8 mouse cellular contexts compared by ENCODE assay signal in genomic region chr12:72762502-72762901, GRCm38 (mm10). TPM values are rescaled to one million over a fixed set of nuclear protein-coding genes. Genes with fewer than 3 reads are reported as not detected.
DNase-seq lines count a peak whose midpoint lies in the region; ATAC-seq and TF ChIP-seq lines count a peak whose summit lies in the region.

No protein-coding gene starts in this region.

- H3K36me3 ChIP-seq in kidney, embryonic 16.5 days (ENCODE audit: insufficient read depth, low read length) = no peaks in the 10 kb centered on the region
- H3K36me3 ChIP-seq in intestine, embryonic 14.5 days (ENCODE audit: control insufficient read depth, insufficient read depth, low read length) = no peaks in the 10 kb centered on the region
- H3K36me3 ChIP-seq in midbrain, postnatal 0 days (ENCODE audit: insufficient read depth, low read length) = no peaks in the 10 kb centered on the region

- ATAC-seq in kidney, embryonic 16.5 days (ENCODE audit: low FRiP score, low TSS enrichment) = no peak
- no peak for ATAC-seq in intestine, embryonic 14.5 days (replicated peaks; ENCODE audit: low FRiP score, low TSS enrichment, low read depth)
- ATAC-seq in midbrain, postnatal 0 days (ENCODE audit: low FRiP score) = no peak

- DNase-seq in kidney, adult 9 months = no peak
- peak; percentile 44 for DNase-seq in c-Kit-positive CD71-positive TER-119-positive erythroid progenitor cells, embryonic 14.5 days (ENCODE audit: low spot score)
- DNase-seq in intestine, embryonic 14.5 days (ENCODE audit: low spot score) = no peak
- DNase-seq in midbrain, postnatal 0 days (ENCODE audit: low spot score) = no peak
- no peak for DNase-seq in right cerebral cortex, postnatal 25 days
- DNase-seq in urinary bladder, postnatal 10 days (ENCODE audit: low spot score) = no peak
- DNase-seq in gastrocnemius, postnatal 14 days = no peak

- intact Hi-C loops in gastrocnemius, postnatal 14 days (cut with DNase I; ENCODE audit: low total_unique reads) = no loop called here

- WGBS in kidney, embryonic 16.5 days = 33% methylated on average over 1 of the region's 1 CpGs
- WGBS in intestine, embryonic 14.5 days = 9% methylated on average over 1 of the region's 1 CpGs
- 53% methylated on average over 1 of the region's 1 CpGs for WGBS in midbrain, postnatal 0 days

- H3K4me2 ChIP-seq in kidney, embryonic 16.5 days (replicated peaks; ENCODE audit: low read depth, low read length) = peak overlapping the region; percentile 85
- peak overlapping the region; percentile 86 for H3K4me2 ChIP-seq in intestine, embryonic 14.5 days (ENCODE audit: low read length)
- peak overlapping the region; percentile 57 for H3K4me2 ChIP-seq in midbrain, postnatal 0 days (ENCODE audit: low read depth, low read length, poor library complexity, severe bottlenecking)

- H3K27ac ChIP-seq in kidney, embryonic 16.5 days (ENCODE audit: low read length) = no peak overlapping the region
- no peak overlapping the region for H3K27ac ChIP-seq in intestine, embryonic 14.5 days (ENCODE audit: low read depth)
- no peak overlapping the region for H3K27ac ChIP-seq in midbrain, postnatal 0 days (ENCODE audit: low read depth, low read length)

- H3K27me3 ChIP-seq in kidney, embryonic 16.5 days (ENCODE audit: insufficient read depth, low read length) = no peaks in the 10 kb centered on the region
- H3K27me3 ChIP-seq in intestine, embryonic 14.5 days (replicated peaks; ENCODE audit: control insufficient read depth, insufficient read depth, low read length) = no peaks in the 10 kb centered on the region
- H3K27me3 ChIP-seq in midbrain, postnatal 0 days (ENCODE audit: insufficient read depth, low read length) = no peaks in the 10 kb centered on the region

- peak overlapping the region; percentile 81 for H3K4me3 ChIP-seq in kidney, embryonic 16.5 days (ENCODE audit: low read length)
- H3K4me3 ChIP-seq in intestine, embryonic 14.5 days (ENCODE audit: low read depth, low read length) = peak overlapping the region; percentile 81
- peak overlapping the region; percentile 97 for H3K4me3 ChIP-seq in midbrain, postnatal 0 days (ENCODE audit: low read depth, low read length)

- TF ChIP-seq CTCF in midbrain, postnatal 0 days (IDR thresholded peaks at IDR 0.05) = no peak

- H3K9ac ChIP-seq in kidney, embryonic 16.5 days (replicated peaks; ENCODE audit: low read length) = peak overlapping the region; percentile 100
- peak overlapping the region; percentile 99 for H3K9ac ChIP-seq in intestine, embryonic 14.5 days (ENCODE audit: low read length)
- peak overlapping the region; percentile 42; the same call in 1 of the 2 replicates for H3K9ac ChIP-seq in midbrain, postnatal 0 days (replicated peaks; ENCODE audit: low read length, poor library complexity, severe bottlenecking)

- peaks cover 22% of the 10 kb centered on the region for H3K4me1 ChIP-seq in kidney, embryonic 16.5 days (ENCODE audit: insufficient read depth, low read length)
- H3K4me1 ChIP-seq in intestine, embryonic 14.5 days (replicated peaks; ENCODE audit: control insufficient read depth, insufficient read depth, low read length) = peaks cover 14% of the 10 kb centered on the region
- H3K4me1 ChIP-seq in midbrain, postnatal 0 days (ENCODE audit: insufficient read depth, low read length) = peaks cover 12% of the 10 kb centered on the region

- no peaks in the 10 kb centered on the region for H3K9me3 ChIP-seq in kidney, embryonic 16.5 days (ENCODE audit: low read length)
- H3K9me3 ChIP-seq in intestine, embryonic 14.5 days (ENCODE audit: control insufficient read depth, low read length) = no peaks in the 10 kb centered on the region
- H3K9me3 ChIP-seq in midbrain, postnatal 0 days (ENCODE audit: low read length) = no peaks in the 10 kb centered on the region

RNA-seq across cellular contexts. Expression of gene Ppm1a, which starts 5.2 kb away (rescaled TPM):
- 17.4 and 25.3 TPM in 2 replicates for polyA plus RNA-seq in kidney, embryonic 16.5 days (2015; fragmentation: Nextera tagmentation; extraction: Ambion mirVana)
- 65.8 and 83.3 TPM in 2 replicates for polyA plus RNA-seq in intestine, embryonic 14.5 days (2014; fragmentation: Nextera tagmentation; extraction: Ambion mirVana)
- total RNA-seq in midbrain, postnatal 0 days (2014; rRNA removed) = 170 and 198 TPM in 2 replicates
- 70.6 and 79.3 TPM in 2 replicates for polyA plus RNA-seq in midbrain, postnatal 0 days (2015; fragmentation: Nextera tagmentation; extraction: Ambion mirVana)
- 100 to 1,000 TPM; 156 to 160 TPM for total RNA-seq in gastrocnemius, postnatal 14 days (2021)

Comparison
In these comparisons a context has a peak if more than half of its experiments do, and no peak if none do; other contexts are left out.
1. H3K9ac ChIP-seq: peak in every context shown above with its lines; median percentile 100 in kidney, embryonic 16.5 days; 99 in intestine, embryonic 14.5 days; 42 in midbrain, postnatal 0 days.